Mouse (Mus musculus): ENCODE measurements around the gene Cstad.

The Cstad gene

DNA sequence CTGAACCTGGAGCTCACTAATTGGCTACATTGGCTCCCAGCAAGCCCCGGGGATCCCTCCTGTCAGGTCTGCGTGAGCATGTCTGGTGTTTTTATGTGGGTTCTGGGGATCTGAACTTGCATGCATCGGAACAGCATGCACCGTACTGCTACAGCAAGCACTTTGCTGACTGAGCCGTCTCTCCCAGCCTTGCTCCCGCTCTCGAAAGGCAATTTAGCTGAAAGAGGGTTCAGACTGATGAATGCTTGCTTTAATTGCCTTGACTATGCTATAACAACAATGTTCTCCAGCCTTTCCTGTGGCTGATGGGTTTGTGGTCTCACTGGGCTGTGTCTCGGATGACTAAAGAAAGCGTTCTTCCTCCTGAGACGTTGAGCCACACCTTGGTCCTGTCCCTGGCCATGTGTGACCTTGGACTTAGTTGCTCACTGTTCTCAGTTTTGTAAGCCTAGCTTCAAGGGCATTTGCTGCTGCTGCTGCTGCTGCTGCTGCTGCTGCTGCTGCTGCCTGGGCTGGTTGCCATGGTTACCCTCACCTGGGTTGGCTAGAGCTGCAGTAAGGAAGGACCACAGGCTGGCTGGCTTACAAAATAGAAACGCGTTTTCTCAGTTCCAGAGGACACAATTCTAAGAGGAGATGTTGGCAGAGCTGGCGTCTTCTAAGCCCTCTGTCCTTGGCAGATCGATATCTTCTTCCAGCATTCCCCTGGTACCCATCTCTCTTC, 34.4 kb downstream of the Cstad start:
- no peak for DNase-seq (ENCODE audit: low read depth, low spot score)

DNA sequence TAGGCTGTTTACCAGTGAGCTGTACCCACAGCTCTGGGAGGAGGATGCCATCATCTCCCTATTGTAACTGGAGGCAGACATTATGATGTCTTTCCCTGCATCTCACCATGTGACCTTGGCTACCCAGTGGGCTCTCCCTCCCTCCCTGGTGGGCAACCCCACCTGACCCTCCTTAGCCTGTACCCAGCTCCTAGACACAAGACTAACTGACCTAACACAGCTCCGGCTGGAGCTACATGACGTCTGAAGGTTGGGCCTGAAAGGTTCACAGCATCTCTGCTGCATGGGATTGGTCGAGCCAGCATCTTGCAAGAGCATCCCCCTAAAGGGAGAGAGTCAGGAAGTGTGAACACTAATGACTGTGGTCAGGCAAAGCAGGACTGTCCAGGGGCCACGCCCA, 35.0 kb downstream of the Cstad start:
- DNase-seq (ENCODE audit: low read depth, low spot score), result no peak

DNA sequence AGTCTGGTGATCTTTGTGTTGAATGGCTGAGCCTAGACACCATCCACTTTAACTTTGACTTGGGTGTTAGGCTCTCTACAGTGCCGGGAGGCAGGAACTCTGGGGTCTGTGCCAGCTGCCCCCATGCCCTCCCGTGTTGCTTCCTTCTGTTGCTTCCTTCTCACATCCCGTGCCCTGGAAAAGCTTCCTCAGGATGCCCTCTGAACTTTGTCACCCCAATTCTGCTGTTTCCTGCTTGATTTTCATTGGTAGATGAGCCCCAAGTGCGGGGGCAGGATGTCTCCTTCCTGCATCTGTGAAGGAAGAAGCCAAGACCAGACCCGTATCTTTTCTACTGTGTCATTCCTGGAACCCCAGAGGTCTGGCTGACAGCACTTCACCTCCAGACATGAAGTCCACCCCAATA, 41.4 kb downstream of the Cstad start:
- DNase-seq (ENCODE audit: low read depth, low spot score), result peak; percentile 53

DNA sequence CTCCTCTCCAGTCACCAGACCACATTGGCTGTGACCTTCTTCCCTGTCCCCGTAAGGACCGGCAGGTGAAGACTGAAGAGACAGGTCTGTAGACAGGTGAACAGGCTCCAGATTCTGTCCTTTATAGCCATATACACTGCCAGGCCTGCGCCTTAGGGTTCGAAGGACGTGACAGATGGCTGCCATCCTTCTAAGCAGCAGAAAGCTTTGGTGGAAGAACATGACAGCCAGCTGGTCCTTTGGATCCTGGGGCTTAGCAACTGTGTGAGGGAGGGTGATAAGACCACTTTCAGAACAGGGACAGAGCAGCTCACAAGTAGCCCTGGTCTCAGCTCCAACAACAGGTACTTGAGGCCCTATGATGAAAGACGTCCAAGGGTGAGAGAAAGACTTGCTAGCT, 43.2 kb downstream of the Cstad start:
- no peak for DNase-seq (ENCODE audit: low read depth, low spot score)

DNA sequence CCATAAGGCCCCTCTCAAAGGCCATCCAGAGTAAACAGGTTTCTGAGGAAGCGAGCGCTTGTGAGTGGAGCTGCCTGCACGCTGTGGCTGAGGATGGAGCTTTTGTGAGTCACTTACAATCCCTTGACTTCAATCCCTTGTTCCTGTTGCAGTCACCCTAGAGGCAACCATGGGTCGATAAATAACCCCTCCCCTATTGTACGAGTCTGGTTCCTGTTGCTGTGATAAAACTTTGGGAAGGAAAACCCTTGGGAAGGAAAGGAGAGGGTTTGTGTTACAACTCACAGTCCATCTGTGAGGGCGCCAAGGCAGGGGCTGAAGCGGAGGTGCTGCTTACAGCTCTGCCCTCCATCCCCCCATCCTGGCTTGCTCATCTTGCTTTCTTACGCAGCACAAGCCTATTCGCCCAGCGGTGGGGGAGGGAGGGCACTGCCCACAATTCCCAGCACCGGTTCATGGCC, 45.2 kb downstream of the Cstad start:
- DNase-seq (ENCODE audit: low read depth, low spot score), result no peak

DNA sequence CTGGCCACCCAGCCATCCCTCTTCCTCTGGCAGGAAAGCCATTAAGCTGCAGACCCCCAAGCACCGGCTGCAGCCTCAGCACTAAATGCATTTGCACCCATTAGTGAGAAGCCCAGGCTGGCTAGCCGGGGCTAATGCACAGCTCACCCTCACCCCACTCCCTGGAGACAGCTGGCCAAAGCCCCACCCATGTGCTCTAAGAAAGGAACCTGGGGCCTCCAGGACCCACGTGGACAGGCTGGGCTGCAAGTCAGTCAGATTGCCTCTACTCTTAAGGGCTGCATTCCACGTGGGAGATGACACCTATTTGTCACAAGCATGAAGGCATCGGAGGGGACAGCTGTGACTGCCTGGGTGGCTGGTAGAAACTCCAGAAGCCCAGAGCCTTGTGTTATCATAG, 48.0 kb downstream of the Cstad start:
- no peak for DNase-seq (ENCODE audit: low read depth, low spot score)

DNA sequence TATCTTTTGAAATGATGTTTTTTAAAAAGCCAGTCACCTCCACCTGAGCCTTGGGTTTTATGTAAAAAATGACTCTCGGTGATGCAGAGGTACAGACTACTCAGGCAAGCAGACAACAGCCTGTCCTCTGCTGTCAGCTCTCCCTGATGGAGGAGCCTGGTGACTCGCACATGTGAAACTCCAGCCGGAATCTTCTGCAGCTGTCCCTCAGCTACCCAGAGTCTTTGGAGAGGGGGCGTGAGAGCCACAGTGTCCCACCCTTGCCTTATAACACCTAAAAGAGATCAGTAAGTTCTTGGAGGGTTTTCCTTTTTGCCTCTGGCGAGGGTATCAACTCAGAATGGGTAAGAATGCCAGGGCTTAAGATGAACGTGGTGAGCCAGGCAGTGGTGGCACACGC, 48.6 kb downstream of the Cstad start:
- DNase-seq (ENCODE audit: low read depth, low spot score), result no peak

DNA sequence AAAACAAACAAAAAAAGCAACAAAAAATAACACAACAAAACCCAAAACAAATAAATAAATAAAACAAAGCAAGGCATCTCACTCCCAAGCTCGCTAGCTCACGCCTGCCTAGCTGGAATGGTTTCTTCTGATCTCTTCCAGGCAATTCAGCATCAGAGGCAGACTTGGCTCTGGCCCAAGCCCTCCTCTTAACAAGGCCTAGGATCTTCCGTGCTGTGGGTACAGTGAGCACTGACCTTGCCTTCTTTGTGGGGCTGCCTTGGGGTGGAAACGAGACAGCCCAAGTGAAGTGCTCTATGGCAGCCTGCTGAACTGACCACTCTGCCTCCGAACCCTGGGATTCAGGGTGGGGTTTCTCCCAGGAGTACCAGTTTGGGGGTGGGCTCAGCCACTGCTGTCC, 52.0 kb downstream of the Cstad start:
- DNase-seq (ENCODE audit: low read depth, low spot score), result no peak

DNA sequence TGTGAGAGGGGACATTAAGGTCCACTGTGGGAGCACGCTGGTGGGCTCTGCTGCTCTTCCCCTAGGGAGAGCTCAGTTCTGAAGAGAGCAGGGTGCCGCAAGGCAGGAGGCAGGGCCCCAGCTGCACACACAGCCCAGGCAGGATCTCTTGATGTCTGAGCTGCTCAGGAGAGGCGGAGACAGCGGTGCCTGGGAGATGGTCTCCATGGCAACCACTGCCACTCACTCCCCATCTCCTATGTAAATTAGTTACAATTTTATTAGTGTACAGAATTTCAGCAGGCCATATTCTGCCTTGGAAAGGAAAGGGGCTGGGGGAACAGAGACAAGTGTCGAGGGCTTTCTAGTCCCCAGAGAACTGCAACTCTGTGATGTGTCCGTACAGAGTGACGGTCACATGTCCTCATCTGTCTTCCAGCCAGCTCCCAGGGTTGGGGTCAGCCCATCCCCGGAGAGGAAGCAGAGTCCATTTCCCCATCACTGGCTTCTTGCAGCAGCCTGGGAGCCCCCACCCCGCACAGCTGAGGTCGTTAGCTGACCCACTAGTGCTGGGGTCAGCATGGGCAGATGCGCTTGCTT, 52.6 kb downstream of the Cstad start:
- DNase-seq (ENCODE audit: low read depth, low spot score), result peak; percentile 76

DNA sequence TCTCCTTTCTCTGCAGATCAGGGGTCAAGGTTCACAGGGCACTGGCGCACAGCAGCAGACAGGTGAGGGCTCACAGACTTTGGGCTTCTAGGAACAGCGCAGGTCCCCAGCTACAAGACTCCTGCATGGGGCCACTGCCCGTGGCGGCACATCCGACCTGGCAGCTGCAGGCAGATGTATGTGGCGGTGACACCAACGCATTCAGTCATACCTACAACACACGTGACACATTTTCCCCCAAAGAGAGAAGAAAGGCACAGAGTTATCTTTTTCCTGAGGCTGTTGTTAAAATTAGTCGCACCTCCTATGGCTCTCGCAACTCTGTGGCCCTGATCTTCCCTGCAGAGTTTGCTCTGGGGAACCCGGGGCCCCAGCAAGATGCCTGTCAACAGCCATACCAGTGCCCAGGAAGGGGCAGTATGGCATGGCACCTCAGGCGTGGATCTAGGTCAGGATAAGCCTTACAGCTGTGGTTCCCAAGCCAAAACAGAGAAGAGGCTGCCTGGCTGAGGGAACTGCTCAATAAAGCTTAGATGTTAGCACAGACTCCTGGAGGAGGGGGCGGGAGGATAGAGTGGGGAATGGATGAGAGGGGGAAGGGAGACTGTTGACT, 53.1 kb downstream of the Cstad start:
- peak; percentile 47 for DNase-seq (ENCODE audit: low read depth, low spot score)

DNA sequence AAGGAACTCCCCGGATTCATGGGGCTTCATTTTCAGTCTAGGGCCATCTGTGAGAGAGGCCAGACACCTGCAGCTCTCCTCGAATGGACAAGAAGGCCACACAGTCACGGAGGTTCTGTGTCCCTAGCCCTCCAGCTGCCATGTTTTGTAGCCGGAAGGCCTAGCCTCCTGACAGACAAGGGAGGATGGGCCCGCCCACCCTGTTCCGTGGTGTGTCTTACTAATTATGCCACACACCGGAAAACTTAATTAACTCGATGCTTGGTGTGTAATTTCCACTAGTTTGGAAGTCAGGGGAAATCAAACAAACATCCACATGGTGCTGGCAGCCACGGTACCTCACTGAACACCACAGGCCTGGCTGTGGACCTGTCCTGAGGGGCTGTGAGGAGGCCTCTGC, 55.4 kb downstream of the Cstad start:
- no peak for DNase-seq (ENCODE audit: low read depth, low spot score)

DNA sequence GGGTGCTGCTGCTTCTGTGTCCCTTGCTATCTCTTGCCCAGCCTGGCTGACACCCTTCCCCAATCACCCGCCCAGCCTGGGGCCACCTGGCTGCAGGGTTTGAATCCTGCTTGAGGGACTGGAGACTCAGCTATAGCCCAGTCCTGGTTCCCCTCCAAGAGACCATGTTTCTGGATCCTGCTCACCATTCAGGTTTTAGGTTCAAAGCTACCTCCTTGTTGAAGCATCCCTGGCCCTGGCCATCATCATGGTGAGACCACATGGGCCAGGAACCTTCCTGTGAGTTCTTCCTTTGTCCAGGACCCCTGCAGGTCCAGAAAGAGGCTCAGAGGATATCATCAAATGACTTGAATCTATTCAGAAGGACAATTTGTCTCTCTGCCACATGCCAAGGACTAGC, 57.0 kb downstream of the Cstad start:
- no peak for DNase-seq (ENCODE audit: low read depth, low spot score)

DNA sequence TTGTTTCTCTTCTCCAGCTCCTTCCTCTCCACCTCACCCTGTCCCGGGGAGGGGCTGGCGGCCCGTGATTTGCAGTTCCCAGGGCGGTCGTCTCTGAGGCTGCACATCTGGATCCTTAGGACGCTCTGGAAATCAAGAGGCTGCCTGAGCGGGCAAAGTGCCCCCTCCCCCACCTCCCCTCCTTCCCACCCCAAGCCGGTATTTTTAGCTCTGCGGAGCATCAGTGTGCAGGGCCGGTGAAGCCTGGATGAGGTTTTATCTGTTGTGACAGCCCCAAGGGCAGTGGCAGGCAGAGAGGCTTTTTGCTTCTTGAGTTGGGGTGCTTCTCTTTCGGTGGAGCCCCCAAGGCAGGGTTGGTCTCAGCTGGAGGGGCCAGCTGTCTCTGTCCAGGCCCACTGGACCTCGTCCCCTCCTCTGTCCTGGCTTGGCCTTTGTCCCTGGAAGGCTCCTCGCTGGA, 57.8 kb downstream of the Cstad start:
- DNase-seq (ENCODE audit: low read depth, low spot score), result no peak

DNA sequence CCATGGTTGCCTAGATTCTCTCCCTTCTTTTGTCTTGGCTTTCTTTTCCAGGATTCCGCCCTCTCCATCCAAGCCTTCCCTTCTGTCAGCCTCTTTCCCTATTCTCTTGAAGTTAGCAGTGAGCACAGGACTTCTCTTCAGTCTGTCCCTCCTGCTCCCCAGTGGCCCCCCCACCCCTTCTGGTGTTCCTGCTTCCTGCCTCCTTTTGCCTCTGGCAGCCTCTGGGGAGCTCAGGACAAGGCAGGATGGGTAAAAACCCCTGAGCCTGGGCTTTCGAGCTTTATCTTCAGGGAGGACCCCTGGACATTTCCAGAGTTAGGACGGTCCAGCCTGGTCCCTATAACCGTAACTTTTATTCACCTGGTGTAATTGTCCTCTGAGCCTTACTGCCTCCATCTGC, 58.2 kb downstream of the Cstad start:
- DNase-seq (ENCODE audit: low read depth, low spot score), result no peak

DNA sequence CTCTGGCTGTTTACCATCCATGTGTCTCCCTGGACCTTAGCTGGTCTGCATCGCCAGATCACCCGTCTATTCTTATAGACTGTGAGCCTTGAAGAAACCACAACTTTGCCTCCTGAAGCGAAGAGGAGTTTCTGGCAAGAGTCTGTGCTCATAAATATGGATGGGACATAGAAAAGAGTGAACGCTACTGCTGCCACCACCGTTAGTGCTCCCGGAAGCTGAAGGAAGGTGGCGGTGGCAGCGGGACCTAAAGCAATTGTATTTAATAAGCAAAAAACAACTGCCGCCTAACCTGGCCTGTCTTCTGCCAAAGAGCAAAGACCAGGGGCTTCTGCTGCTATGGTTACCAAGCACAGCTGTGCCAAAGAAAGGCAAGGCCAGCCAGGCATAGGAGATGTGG, 59.3 kb downstream of the Cstad start:
- no peak for DNase-seq (ENCODE audit: low read depth, low spot score)

DNA sequence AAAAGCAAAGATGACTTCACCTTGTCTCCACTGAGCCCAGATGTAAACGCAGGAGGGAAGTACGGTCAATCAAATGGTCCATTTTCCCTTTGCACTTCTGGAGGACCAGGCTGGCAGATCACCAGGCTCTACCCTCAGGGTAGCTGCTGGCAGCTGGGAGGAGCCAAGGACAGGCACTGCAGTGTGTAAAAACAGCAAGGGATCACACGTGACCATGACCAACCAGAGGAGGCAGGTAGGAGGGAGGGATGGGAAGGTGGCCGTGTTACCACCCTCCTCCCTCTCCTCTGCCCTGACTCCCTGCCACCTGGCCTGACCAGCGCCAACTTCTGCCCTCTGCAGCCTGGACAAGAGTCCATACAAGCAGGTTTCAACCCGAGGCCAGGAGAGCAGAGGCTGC, 59.7 kb downstream of the Cstad start:
- no peak for DNase-seq (ENCODE audit: low read depth, low spot score)

DNA sequence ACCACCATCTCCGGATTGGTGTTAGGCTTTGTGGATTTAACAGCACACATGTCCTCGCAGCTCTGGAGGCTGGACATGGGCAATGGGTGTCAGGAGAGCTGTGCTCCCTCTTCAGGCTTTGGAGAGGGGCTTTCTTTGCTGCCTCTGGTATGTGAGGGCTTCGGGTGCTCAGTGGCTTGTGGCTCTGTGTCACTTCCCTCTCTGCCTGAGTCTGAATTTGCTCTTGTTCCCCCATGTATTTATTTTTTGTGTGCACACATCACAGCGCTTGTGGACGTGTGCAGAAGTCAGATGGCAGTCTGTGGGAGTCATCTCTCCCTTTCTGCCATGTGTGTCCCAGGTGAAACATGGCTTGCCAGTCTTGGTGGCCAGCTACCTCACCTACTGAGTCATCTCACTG, 60.9 kb downstream of the Cstad start:
- no peak for DNase-seq (ENCODE audit: low read depth, low spot score)

DNA sequence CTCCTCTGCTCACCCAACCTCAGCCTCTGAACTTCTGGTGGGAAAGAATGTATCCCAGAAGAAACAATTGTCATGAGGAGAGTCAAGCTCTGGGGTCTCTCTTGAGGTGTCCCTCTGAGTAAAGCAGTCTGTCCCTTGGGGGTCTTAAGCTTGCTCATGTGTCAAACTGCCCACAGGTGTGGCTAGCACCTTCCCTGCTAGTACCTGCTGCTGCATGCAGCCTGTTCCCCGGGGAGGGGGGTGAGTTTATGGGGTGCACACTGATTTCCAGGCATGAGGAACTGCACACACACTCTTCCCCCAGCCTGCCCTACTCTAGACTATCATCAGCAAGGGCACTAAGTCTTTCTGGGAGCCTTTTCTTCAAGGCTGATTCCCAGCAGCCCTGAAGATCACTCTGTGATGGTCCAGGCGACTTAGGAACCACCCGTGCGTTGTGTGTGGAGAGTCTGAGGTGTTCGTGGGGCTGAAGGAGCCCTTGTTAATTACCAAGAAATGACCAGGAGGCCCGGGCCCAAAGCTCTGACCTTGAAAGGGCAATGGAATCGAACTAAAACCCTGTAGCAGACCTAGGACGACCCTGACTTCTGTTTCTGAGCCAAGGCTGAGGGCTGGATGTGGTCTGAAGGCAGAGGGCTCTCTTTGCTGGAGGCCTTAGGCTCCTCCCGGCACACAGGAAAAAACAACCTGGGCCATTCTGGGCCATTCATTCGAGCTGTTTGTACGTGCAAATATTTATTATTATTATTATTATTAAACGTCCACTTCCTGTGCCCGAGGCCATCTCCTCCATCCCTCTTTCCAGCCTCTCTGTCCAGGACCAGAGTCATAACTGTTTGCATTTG, 62.1 kb downstream of the Cstad start:
- no peak for DNase-seq (ENCODE audit: low read depth, low spot score)

DNA sequence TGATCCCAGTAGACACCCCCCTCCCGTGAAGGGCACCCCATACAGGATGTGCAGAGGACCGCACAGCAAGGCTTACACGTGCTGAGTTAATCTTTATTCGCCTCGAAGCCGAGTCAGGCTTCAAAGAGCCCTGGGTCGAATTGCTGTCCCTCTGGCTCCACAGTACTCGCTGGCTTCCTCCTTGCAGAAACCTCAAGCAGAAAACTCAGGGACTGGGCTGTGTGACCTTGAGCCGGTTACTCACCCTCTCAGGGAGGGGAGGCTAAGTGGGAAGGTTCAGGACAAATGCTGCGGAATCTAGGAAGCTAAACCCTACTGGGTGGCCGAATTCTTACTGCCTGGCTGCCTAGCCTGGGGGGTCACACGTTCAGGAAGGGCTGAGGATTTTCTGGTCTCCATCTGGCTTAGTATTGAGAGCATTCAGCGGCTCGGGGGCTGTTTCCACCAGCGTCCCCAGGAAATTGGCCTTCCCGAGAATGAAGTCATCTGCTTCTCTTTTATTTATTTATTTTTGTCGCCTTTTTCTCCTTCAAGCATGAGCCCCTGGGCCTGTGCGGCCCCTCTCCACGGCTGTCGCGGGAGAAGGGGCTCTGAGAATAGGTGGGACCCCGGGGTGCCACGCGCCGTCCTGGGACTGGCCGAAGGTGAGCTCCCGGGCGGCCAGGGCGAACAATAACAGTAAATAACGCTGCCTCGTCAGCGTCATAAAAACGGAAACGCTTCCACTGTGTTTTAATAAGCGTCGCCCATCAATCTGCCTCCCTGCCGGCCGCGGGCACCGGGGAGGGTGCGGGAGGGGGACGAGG, 63.0 kb downstream of the Cstad start:
- peak; percentile 57 for DNase-seq (ENCODE audit: low read depth, low spot score)

DNA sequence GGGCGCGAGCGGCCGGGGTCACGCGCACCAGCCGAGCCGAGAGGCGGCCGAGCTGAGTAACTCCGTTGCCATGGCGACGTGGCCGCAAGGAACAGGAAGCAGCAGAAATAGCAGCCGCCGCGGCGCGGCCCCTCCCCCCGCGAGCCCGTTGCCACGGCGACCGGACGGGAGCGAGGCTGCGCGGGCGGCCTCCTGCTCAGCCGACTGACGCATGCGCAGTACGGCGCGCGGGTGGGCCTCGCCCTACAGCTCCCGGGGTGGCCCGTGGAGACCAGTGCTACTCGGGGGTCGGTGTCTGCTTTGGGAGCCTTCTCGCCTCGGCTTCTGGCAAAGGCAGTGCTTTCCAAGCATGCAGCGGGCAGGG, 63.6 kb downstream of the Cstad start:
- DNase-seq (ENCODE audit: low read depth, low spot score), result peak; percentile 98
